Mouse (Mus musculus): ENCODE results near the gene Hba-a2. TPM values are rescaled to one million over a fixed set of nuclear protein-coding genes. Genes with fewer than 3 reads are reported as not detected.
A peak's percentile ranks its signal among the peaks of the same experiment; 100 is the strongest.

Gene Hba-a2
- polyA plus RNA-seq, 1 experiment from 2014 or later = 5,936 TPM

- H3K27ac ChIP-seq (ENCODE audit: low read depth, low read length) = no peak overlapping the region
- DNase-seq (ENCODE audit: low spot score) (peak; percentile 56), ATAC-seq (peak; percentile 40; the same call in 1 of the 2 replicates)
- H3K4me1 ChIP-seq (ENCODE audit: control insufficient read depth, insufficient read depth, low read length) = no peaks in the 10 kb centered on the region
- H3K36me3 ChIP-seq (ENCODE audit: control insufficient read depth, insufficient read depth, low read length) = no peaks in the 10 kb centered on the region
- H3K9ac ChIP-seq (ENCODE audit: low read length) = no peak overlapping the region
- H3K27me3 ChIP-seq (replicated peaks; ENCODE audit: control insufficient read depth, insufficient read depth, low read length) = no peaks in the 10 kb centered on the region
- no peak overlapping the region for H3K4me2 ChIP-seq (ENCODE audit: low read length)
- H3K4me3 ChIP-seq (ENCODE audit: low read depth, low read length) = no peak overlapping the region
- 46% methylated on average over 17 of the region's 17 CpGs for WGBS
- H3K9me3 ChIP-seq (replicated peaks; ENCODE audit: control insufficient read depth, low read length) = no peaks in the 10 kb centered on the region
Observed at GRCm38 (mm10) chr11:32340476-32341473, 44.5 kb downstream of the Hba-a2 start.

GRCm38 (mm10) chr11:32342770-32343191 lies 46.5 kb downstream of the Hba-a2 start:
- WGBS = 9% methylated on average over 2 of the region's 2 CpGs
- Histone ChIP-seq H3K4me1 (ENCODE audit: control insufficient read depth, insufficient read depth, low read length) (no peaks in the 10 kb centered on the region), H3K4me3 (ENCODE audit: low read depth, low read length) (no peak overlapping the region), H3K4me2 (ENCODE audit: low read length) (no peak overlapping the region), H3K9ac (ENCODE audit: low read length) (no peak overlapping the region), H3K27ac (ENCODE audit: low read depth, low read length) (no peak overlapping the region), H3K27me3 (replicated peaks; ENCODE audit: control insufficient read depth, insufficient read depth, low read length) (no peaks in the 10 kb centered on the region), H3K36me3 (ENCODE audit: control insufficient read depth, insufficient read depth, low read length) (no peaks in the 10 kb centered on the region), H3K9me3 (replicated peaks; ENCODE audit: control insufficient read depth, low read length) (no peaks in the 10 kb centered on the region)
- ATAC-seq (no peak), DNase-seq (ENCODE audit: low spot score) (peak; percentile 66)

GRCm38 (mm10) chr11:32343350-32343749 lies 47.1 kb downstream of the Hba-a2 start:
- Histone ChIP-seq H3K9me3 (replicated peaks; ENCODE audit: control insufficient read depth, low read length) (no peaks in the 10 kb centered on the region), H3K4me1 (ENCODE audit: control insufficient read depth, insufficient read depth, low read length) (peaks cover under 1% of the 10 kb centered on the region), H3K27me3 (replicated peaks; ENCODE audit: control insufficient read depth, insufficient read depth, low read length) (no peaks in the 10 kb centered on the region), H3K27ac (ENCODE audit: low read depth, low read length) (no peak overlapping the region), H3K4me3 (ENCODE audit: low read depth, low read length) (no peak overlapping the region), H3K9ac (ENCODE audit: low read length) (no peak overlapping the region), H3K4me2 (ENCODE audit: low read length) (no peak overlapping the region), H3K36me3 (ENCODE audit: control insufficient read depth, insufficient read depth, low read length) (no peaks in the 10 kb centered on the region)
- DNase-seq (ENCODE audit: low spot score) = no peak
- no peak for ATAC-seq
- WGBS = 95% methylated on average over 1 of the region's 1 CpGs

- no peaks in the 10 kb centered on the region for H3K9me3 ChIP-seq (replicated peaks; ENCODE audit: control insufficient read depth, low read length)
- no peaks in the 10 kb centered on the region for H3K27me3 ChIP-seq (replicated peaks; ENCODE audit: control insufficient read depth, insufficient read depth, low read length)
- H3K27ac ChIP-seq (ENCODE audit: low read depth, low read length) = no peak overlapping the region
- WGBS = 77% methylated on average over 6 of the region's 6 CpGs
- H3K9ac ChIP-seq (ENCODE audit: low read length) = no peak overlapping the region
- no peak overlapping the region for H3K4me2 ChIP-seq (ENCODE audit: low read length)
- peaks cover 19% of the 10 kb centered on the region for H3K4me1 ChIP-seq (ENCODE audit: control insufficient read depth, insufficient read depth, low read length)
- no peak overlapping the region for H3K4me3 ChIP-seq (ENCODE audit: low read depth, low read length)
- DNase-seq (ENCODE audit: low spot score) (no peak), ATAC-seq (no peak)
- H3K36me3 ChIP-seq (ENCODE audit: control insufficient read depth, insufficient read depth, low read length) = no peaks in the 10 kb centered on the region
Observed at GRCm38 (mm10) chr11:32345504-32346297, 49.4 kb downstream of the Hba-a2 start.

Other genes with a start within 250 kb of the Hba-a2 start
- gene Il9r, start 96.2 kb upstream of the Hba-a2 start, polyA plus RNA-seq (2014; fragmentation: Nextera tagmentation; extraction: Ambion mirVana) = not detected in 2 replicates
- gene Snrnp25, start 91.1 kb upstream of the Hba-a2 start, polyA plus RNA-seq (2014; fragmentation: Nextera tagmentation; extraction: Ambion mirVana) = 59.8 and 67.0 TPM in 2 replicates
- gene Rhbdf1, start 74.2 kb upstream of the Hba-a2 start, polyA plus RNA-seq (2014; fragmentation: Nextera tagmentation; extraction: Ambion mirVana) = 9.9 and 13.7 TPM in 2 replicates
- 31.2 and 32.6 TPM in 2 replicates for gene Mpg, start 70.0 kb upstream of the Hba-a2 start, polyA plus RNA-seq (2014; fragmentation: Nextera tagmentation; extraction: Ambion mirVana)
- 27.9 and 28.1 TPM in 2 replicates for gene Nprl3, start 28.8 kb upstream of the Hba-a2 start, polyA plus RNA-seq (2014; fragmentation: Nextera tagmentation; extraction: Ambion mirVana)
- 33.0 and 82.9 TPM in 2 replicates for gene Hba-x, start 20.1 kb upstream of the Hba-a2 start, polyA plus RNA-seq (2014; fragmentation: Nextera tagmentation; extraction: Ambion mirVana)
- 2,348 and 2,639 TPM in 2 replicates for gene Hba-a1, start 13.0 kb upstream of the Hba-a2 start, polyA plus RNA-seq (2014; fragmentation: Nextera tagmentation; extraction: Ambion mirVana)
- 1.1 and 1.6 TPM in 2 replicates for gene Hbq1b, start 9.5 kb upstream of the Hba-a2 start, polyA plus RNA-seq (2014; fragmentation: Nextera tagmentation; extraction: Ambion mirVana)
- gene Hbq1a, start 3.6 kb downstream of the Hba-a2 start, polyA plus RNA-seq (2014; fragmentation: Nextera tagmentation; extraction: Ambion mirVana) = 0.63 and 0.75 TPM in 2 replicates
- gene Sh3pxd2b, start 51.3 kb downstream of the Hba-a2 start, polyA plus RNA-seq (2014; fragmentation: Nextera tagmentation; extraction: Ambion mirVana) = 13.4 and 17.0 TPM in 2 replicates
- gene Ubtd2, start 158.9 kb downstream of the Hba-a2 start, polyA plus RNA-seq (2014; fragmentation: Nextera tagmentation; extraction: Ambion mirVana) = 71.7 and 76.2 TPM in 2 replicates
- gene Efcab9, start 235.6 kb downstream of the Hba-a2 start, polyA plus RNA-seq (2014; fragmentation: Nextera tagmentation; extraction: Ambion mirVana) = 0.31 TPM in 1 of 2 replicates, not detected in the other
- gene Stk10, start 236.8 kb downstream of the Hba-a2 start, polyA plus RNA-seq (2014; fragmentation: Nextera tagmentation; extraction: Ambion mirVana) = 0.80 and 1.1 TPM in 2 replicates